Mouse (Mus musculus) hindbrain, embryonic 16.5 days (tissue): Measurements from ENCODE around the gene Sf3b3. TPM values are rescaled to one million over a fixed set of nuclear protein-coding genes. Genes with fewer than 3 reads are reported as not detected.

Source experiments
- ATAC-seq: fragments of 200-750 bp; cut with Nextera tagmentation; 2 replicates; pipeline ENCODE4 v1.8.0; 2017; ENCODE audit warnings: moderate TSS enrichment, moderate library complexity
- H3K27ac ChIP-seq: fragments of 300-500 bp; sonication (generic); 2 replicates; pipeline ENCODE4 v1.5.1; 2014; ENCODE audit warnings: low read depth, mild to moderate bottlenecking, control low read depth, low read length, moderate library complexity
- H3K27me3 ChIP-seq: fragments of 300-500 bp; sonication (generic); replicated peaks from 2 replicates; pipeline ENCODE4 v1.6.1; 2014; ENCODE audit warnings: low read length; ENCODE audit not compliant: control insufficient read depth, insufficient read depth
- H3K36me3 ChIP-seq: fragments of 300-500 bp; sonication (generic); 2 replicates; pipeline ENCODE4 v1.6.1; 2014; ENCODE audit warnings: mild to moderate bottlenecking, low read length, moderate library complexity, mixed read lengths; ENCODE audit not compliant: control insufficient read depth, insufficient read depth
- H3K4me1 ChIP-seq: fragments of 300-500 bp; sonication (generic); 2 replicates; pipeline ENCODE4 v1.6.1; 2014; ENCODE audit warnings: low read depth, low read length; ENCODE audit not compliant: control insufficient read depth, insufficient read depth
- H3K4me2 ChIP-seq: fragments of 300-500 bp; sonication (generic); 2 replicates; pipeline ENCODE4 v1.6.1; 2014; ENCODE audit warnings: mild to moderate bottlenecking, low read length, control low read depth, moderate library complexity
- H3K4me3 ChIP-seq: fragments of 300-500 bp; sonication (generic); 2 replicates; pipeline ENCODE4 v1.5.1; 2014; ENCODE audit warnings: mild to moderate bottlenecking, low read length, control low read depth, moderate library complexity
- H3K9ac ChIP-seq: fragments of 300-500 bp; sonication (generic); 2 replicates; pipeline ENCODE4 v1.6.1; 2014; ENCODE audit warnings: low read depth, mild to moderate bottlenecking, control low read depth, low read length, moderate library complexity
- H3K9me3 ChIP-seq: fragments of 300-500 bp; sonication (generic); 2 replicates; pipeline ENCODE4 v1.6.1; 2014; ENCODE audit warnings: mild to moderate bottlenecking, low read length, moderate library complexity; ENCODE audit not compliant: control insufficient read depth
- WGBS: fragments of 180-500 bp; shearing (Covaris S2); extraction: QIAGEN DNeasy Blood & Tissue Kit; methylation state at CpG from one replicate; pipeline ENCODE4 v1.1.7; 2014; 5-methylcytosine and 5-hydroxymethylcytosine counted together
- polyA plus RNA-seq: library from polyadenylated mRNA; unstranded; fragments of >200 nt; fragmentation: Nextera tagmentation; extraction: Ambion mirVana; gene quantifications from 2 replicates; pipeline ENCODE4 v1.2.1, GENCODE M21; 2015

The Sf3b3 gene
- polyA plus RNA-seq, 1 experiment from 2014 or later, result 78.4 TPM

DNA sequence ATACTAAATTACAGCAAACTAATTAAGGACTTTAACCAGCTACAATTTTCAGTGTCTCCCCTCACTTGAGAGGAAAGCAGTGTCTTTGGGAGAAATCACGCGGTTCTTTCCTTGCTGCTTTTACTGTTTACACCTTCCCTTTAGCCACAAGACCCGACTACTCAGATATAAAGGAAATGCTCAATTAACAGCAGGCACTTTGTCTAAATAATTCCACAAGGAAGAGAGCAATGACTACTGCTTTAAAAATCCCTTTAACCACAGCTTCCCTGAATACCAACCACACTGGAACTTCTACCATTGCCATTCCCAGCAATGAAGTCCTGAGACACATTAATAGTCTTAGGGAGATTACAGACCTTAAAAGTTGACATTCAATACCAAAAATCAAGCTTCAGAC is 18.1 kb downstream of the Sf3b3 start:
- no peaks in the 10 kb centered on the region for H3K27me3 ChIP-seq
- no peaks in the 10 kb centered on the region for H3K9me3 ChIP-seq
- WGBS, result 87% methylated on average over 3 of the region's 3 CpGs
- ATAC-seq, result no peak
- H3K4me3 ChIP-seq, result no peak overlapping the region
- no peak overlapping the region for H3K9ac ChIP-seq
- no peak overlapping the region for H3K27ac ChIP-seq
- no peaks in the 10 kb centered on the region for H3K4me1 ChIP-seq
- H3K4me2 ChIP-seq, result no peak overlapping the region
- peaks cover 54% of the 10 kb centered on the region for H3K36me3 ChIP-seq

GRCm38 (mm10) chr8:110824861-110825260 is 21.7 kb downstream of the Sf3b3 start:
- WGBS, result 89% methylated on average over 1 of the region's 1 CpGs
- Histone ChIP-seq H3K9ac (no peak overlapping the region), H3K9me3 (no peaks in the 10 kb centered on the region), H3K27me3 (no peaks in the 10 kb centered on the region), H3K27ac (no peak overlapping the region), H3K4me3 (no peak overlapping the region), H3K36me3 (peaks cover 57% of the 10 kb centered on the region), H3K4me1 (no peaks in the 10 kb centered on the region), H3K4me2 (no peak overlapping the region)
- no peak for ATAC-seq

GRCm38 (mm10) chr8:110821960-110822359 is 24.6 kb downstream of the Sf3b3 start:
- WGBS, result 87% methylated on average over 3 of the region's 3 CpGs
- no peak overlapping the region for H3K9ac ChIP-seq

GRCm38 (mm10) chr8:110820257-110820656 is 26.3 kb downstream of the Sf3b3 start:
- Histone ChIP-seq H3K4me3 (no peak overlapping the region), H3K4me1 (no peaks in the 10 kb centered on the region), H3K36me3 (peaks cover 60% of the 10 kb centered on the region), H3K9me3 (no peaks in the 10 kb centered on the region), H3K27ac (no peak overlapping the region), H3K27me3 (no peaks in the 10 kb centered on the region), H3K9ac (no peak overlapping the region), H3K4me2 (no peak overlapping the region)
- no peak for ATAC-seq
- 95% methylated on average over 2 of the region's 2 CpGs for WGBS

More at GRCm38 (mm10) chr8:110821960-110822359, 24.6 kb downstream of the Sf3b3 start:
- H3K4me3 ChIP-seq, result no peak overlapping the region
- no peak overlapping the region for H3K4me2 ChIP-seq
- no peaks in the 10 kb centered on the region for H3K4me1 ChIP-seq
- H3K9me3 ChIP-seq, result no peaks in the 10 kb centered on the region
- no peaks in the 10 kb centered on the region for H3K27me3 ChIP-seq
- no peak for ATAC-seq
- no peak overlapping the region for H3K27ac ChIP-seq
- H3K36me3 ChIP-seq, result peaks cover 59% of the 10 kb centered on the region

GRCm38 (mm10) chr8:110818593-110818992 is 28.0 kb downstream of the Sf3b3 start:
- H3K27me3 ChIP-seq, result no peaks in the 10 kb centered on the region
- no peak overlapping the region for H3K9ac ChIP-seq
- no peaks in the 10 kb centered on the region for H3K4me1 ChIP-seq
- WGBS, result 86% methylated on average over 3 of the region's 3 CpGs
- peaks cover 62% of the 10 kb centered on the region for H3K36me3 ChIP-seq
- H3K9me3 ChIP-seq, result no peaks in the 10 kb centered on the region
- H3K4me3 ChIP-seq, result no peak overlapping the region
- no peak overlapping the region for H3K27ac ChIP-seq
- no peak overlapping the region for H3K4me2 ChIP-seq
- ATAC-seq, result no peak

DNA sequence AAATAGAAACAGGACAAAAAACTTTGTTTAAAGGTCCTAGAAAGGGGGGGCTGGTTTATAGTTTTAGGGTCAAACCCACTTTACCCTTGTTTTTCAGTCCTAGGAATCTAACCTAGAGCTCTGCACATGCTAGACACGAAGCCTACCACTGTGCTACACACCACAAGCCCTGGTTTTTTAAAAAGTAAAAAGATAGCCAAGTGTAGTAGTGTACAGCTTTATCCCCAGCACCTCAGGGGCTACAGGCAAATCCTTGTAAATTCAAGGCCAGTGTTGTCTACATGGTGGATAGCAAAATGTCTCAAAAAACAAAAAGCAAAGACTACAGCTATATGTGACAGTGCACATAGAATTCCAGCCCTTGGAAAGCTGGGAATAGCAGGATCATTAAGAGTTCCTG is 29.6 kb downstream of the Sf3b3 start:
- Histone ChIP-seq H3K4me3 (no peak overlapping the region), H3K27ac (no peak overlapping the region), H3K4me2 (no peak overlapping the region), H3K4me1 (no peaks in the 10 kb centered on the region), H3K9ac (no peak overlapping the region), H3K9me3 (no peaks in the 10 kb centered on the region), H3K27me3 (no peaks in the 10 kb centered on the region), H3K36me3 (peaks cover 70% of the 10 kb centered on the region)
- WGBS, result 93% methylated on average over 1 of the region's 1 CpGs
- no peak for ATAC-seq

DNA sequence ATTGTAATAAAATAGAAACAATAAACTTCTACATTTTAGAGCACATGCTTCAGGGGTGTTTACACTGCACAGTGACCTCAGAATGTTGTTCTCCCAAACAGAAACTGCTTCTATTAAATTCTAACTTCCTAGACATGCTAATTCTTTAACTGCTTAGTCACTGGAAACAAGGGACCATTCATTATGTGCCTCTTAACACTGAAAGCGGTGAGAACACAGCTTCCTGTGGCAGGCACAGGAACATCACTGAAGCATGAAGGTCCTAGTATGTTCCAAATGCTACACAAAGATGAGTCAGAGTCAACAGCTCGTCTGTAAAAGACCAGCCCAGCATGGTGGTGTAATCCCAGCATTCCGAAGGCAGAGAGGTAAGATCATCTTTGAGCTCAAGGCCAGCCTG is 31.3 kb downstream of the Sf3b3 start:
- ATAC-seq, result no peak

DNA sequence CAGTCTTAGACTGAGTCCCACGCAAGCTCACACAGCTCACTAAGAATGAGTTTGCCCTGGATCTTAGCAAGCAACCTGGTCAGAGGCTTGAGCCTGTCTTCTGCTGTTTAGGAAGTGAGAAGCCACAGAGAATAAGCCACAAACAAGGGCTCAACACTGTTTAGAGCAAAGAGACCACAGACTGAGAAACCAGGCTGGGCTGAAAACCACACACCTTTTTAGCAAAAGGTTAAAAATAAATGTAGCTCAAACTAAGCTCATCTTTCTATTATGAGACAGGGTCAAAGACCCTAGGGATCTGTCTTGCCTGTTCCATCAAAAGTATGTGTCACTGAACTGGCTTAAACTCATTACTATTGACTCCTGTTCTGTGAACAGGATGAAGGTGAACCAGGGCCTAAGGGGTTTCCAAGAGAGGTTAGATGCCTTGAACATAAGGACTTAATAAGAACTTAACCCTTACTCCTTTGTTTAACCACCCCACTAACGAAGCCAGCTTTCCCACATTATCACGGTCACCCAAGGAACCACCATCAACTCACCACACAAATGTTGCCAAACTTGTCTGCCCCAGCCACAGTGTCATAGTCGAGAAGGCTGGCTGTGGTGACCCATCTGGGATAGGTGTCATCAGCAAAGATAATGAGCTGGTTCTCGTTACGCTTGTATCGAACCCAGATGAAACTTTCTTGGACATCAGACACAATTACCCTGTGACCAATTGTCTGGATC is 33.3 kb downstream of the Sf3b3 start:
- H3K27me3 ChIP-seq, result no peaks in the 10 kb centered on the region
- H3K4me1 ChIP-seq, result no peaks in the 10 kb centered on the region
- H3K27ac ChIP-seq, result no peak overlapping the region
- no peak overlapping the region for H3K9ac ChIP-seq
- H3K4me2 ChIP-seq, result no peak overlapping the region
- H3K4me3 ChIP-seq, result no peak overlapping the region
- no peaks in the 10 kb centered on the region for H3K9me3 ChIP-seq
- 93% methylated on average over 7 of the region's 7 CpGs for WGBS
- peaks cover 71% of the 10 kb centered on the region for H3K36me3 ChIP-seq
- no peak for ATAC-seq

More for the DNA sequence above, 31.3 kb downstream of the Sf3b3 start:
- Histone ChIP-seq H3K36me3 (peaks cover 77% of the 10 kb centered on the region), H3K9me3 (no peaks in the 10 kb centered on the region), H3K9ac (no peak overlapping the region), H3K4me1 (no peaks in the 10 kb centered on the region), H3K27ac (no peak overlapping the region), H3K4me3 (no peak overlapping the region), H3K4me2 (no peak overlapping the region), H3K27me3 (no peaks in the 10 kb centered on the region)
- 67% methylated on average over 3 of the region's 3 CpGs for WGBS

DNA sequence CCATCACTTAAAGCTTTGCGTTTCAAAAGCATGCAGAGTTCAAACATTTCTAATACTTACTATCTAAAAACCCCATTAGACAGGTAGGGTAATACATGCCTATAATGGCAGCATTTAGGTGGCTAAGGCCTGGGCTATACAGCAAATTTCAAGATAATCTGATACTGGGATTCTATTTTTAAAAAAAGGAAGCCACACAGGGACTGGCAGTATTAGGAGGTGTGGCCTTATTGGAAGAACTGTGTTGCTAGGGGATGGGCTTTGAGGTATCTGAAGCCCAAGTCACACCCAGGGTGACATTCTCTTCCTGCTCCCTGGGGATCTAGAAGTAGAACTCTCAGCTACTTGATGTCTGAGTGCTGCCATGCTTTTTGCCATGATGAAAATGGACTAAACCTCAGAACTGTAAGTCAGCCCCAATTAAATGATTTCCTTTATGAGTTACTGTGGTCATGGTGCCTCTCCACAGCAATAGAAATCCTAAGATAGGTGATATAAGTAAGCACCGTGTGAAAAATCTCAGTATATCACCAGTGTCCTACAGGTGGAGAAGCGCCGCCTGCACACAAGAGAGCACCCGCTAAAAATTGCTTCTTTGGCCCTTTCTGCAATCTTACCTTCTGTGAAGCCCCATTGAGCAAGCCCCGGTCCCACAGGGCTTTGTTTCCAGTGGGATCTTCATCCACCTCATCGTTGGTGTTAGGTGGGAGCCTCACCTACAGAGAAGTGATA is 34.1 kb downstream of the Sf3b3 start:
- Histone ChIP-seq H3K27me3 (no peaks in the 10 kb centered on the region), H3K9me3 (no peaks in the 10 kb centered on the region), H3K4me3 (no peak overlapping the region), H3K9ac (no peak overlapping the region), H3K4me2 (no peak overlapping the region), H3K4me1 (no peaks in the 10 kb centered on the region), H3K36me3 (peaks cover 68% of the 10 kb centered on the region), H3K27ac (no peak overlapping the region)
- ATAC-seq, result no peak
- WGBS, result 95% methylated on average over 7 of the region's 7 CpGs
